Mouse (Mus musculus): ENCODE measurements around the gene Zdhhc15. TPM values are rescaled to one million over a fixed set of nuclear protein-coding genes. Genes with fewer than 3 reads are reported as not detected.
A peak's percentile ranks its signal among the peaks of the same experiment; 100 is the strongest.

Gene Zdhhc15
- polyA plus RNA-seq, 1 experiment from 2014 or later = 0.21 TPM

DNA sequence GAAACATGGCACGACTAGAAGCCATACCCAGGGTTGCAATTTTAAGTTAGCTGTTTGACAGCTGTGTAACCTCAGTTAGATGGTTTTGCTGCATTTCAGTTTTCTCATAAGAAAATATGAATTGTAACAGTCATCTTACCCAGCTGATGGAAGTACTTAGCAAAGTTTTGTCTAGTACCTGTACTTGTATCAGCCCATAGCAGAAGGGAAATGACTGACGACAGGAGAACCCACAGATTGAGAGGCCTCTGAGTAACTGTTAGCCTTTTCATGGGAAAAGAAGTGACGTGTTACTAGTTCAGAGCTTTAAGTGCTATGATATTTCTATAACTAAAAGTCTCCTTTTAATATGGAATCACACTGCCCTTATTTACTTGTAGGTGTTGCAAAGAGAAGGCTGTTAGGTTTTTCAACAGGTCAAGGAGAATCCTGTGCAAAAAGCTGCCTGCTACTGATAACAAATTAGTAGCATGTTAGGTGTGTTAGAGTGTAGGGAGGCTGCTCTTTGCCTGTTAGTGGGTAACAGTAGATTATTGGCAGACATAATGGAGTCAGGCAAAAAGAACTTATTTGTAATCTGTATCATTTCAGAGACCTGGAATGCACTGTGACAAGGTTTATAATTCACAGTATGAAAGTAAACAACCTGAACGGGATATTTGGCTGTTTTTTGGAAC is 126.8 kb downstream of the Zdhhc15 start:
- in situ Hi-C loops (cut with MboI; ENCODE audit: low pct_unique_long_range_greater_than_20kb) = no loop called here
- CTCF ChIA-PET = no interaction called here
- ATAC-seq (no peak), DNase-seq (ENCODE audit: low read depth, low spot score) (no peak)
- peaks cover 86% of the 10 kb centered on the region for H3K27me3 ChIP-seq
- no peak for TF ChIP-seq CTCF (IDR thresholded peaks at IDR 0.05)
- POLR2A ChIA-PET = no interaction called here

DNA sequence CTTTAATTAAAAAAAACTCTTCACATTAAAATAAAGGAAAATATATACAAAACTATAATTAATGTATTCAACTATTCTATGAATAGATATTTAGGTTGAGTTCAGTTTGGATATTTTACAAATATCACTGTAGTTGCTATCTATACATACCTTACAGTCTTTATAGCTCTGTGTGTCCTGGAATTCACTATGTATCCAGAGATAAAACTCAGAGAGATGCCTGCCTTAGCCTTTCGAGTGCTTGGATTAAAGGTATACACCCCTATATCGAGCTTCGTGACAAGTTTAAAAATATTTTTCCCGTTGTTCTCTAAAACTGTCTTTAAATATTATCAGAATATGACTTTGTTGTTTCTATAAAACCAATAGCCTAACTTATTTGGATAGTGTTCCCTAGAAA is 128.2 kb downstream of the Zdhhc15 start:
- ChIA-PET CTCF (no interaction called here), POLR2A (no interaction called here)
- H3K27me3 ChIP-seq = peaks cover 82% of the 10 kb centered on the region
- TF ChIP-seq CTCF (IDR thresholded peaks at IDR 0.05) = no peak
- ATAC-seq (no peak), DNase-seq (ENCODE audit: low read depth, low spot score) (no peak)
- in situ Hi-C loops (cut with MboI; ENCODE audit: low pct_unique_long_range_greater_than_20kb) = no loop called here

DNA sequence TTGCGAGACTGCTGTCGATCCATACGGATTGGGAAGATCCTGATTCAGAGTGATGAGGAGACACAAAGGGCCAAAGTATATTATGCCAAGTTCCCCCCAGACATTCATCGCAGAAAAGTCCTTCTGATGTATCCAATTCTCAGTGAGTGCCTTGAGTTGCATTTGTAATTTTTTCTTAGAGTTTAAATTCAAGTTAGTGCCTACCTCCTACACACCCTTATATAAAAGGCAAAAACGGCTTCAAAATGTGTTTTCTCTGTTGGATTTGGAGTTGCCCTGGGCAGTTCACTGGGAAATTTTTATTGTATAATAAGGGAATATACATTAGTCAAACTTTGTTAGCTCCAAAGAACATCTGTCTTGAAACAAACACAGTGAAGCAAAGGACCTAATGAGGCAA is 169.1 kb downstream of the Zdhhc15 start:
- ATAC-seq (no peak), DNase-seq (ENCODE audit: low read depth, low spot score) (no peak)
- in situ Hi-C loops (cut with MboI; ENCODE audit: low pct_unique_long_range_greater_than_20kb) = no loop called here
- POLR2A ChIA-PET = no interaction called here
- CTCF ChIA-PET = no interaction called here
- TF ChIP-seq CTCF (IDR thresholded peaks at IDR 0.05) = no peak
- H3K27me3 ChIP-seq = peaks cover 22% of the 10 kb centered on the region

DNA sequence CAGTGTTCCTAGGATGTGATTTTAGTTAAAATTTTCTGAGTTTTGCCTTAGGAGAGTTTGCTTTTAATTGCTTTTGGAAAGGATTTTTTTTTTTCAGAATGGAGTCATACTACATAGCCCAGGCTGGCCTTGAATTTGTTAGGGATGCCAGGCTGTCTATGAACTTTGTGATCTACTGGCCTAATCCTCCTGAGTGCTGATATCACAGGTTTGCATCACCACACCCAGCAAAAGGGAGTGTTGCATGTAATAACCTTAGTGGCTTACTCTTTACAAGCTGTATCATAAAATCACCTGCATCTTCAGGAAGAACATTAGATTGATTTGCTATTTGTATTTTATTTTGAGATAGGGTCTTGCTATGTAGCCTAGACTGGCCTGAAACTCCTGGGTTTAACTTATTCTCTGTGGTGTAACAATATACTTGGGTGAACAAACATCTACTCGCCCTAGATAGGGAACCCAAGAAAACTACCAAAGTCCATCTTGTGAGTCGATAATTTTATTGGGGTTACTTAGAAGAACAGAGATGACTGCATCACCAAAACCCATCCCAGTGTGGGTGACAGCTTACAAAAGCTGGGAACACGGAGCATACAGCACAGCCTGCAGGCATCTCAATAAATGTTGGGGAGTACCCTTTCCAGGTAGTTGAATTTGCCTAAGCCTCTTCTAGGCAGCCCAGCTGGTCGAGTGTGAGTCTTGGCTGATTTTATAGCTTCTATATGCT is 181.1 kb downstream of the Zdhhc15 start:
- in situ Hi-C loops (cut with MboI; ENCODE audit: low pct_unique_long_range_greater_than_20kb) = loop anchor here (5.0 to 10.0 kb wide), 2 partner anchors 47 to 85 kb away; no protein-coding TSS in a partner anchor
- no peak for ATAC-seq
- ChIA-PET POLR2A (no interaction called here), CTCF (interaction anchor here (1.0 kb wide), 1 partner anchor 96 kb away, joined by 3 read pairs; no protein-coding TSS in a partner anchor)
- peaks cover 39% of the 10 kb centered on the region for H3K27me3 ChIP-seq
- no peak for DNase-seq (ENCODE audit: low read depth, low spot score)
- TF ChIP-seq CTCF (IDR thresholded peaks at IDR 0.05) = no peak

DNA sequence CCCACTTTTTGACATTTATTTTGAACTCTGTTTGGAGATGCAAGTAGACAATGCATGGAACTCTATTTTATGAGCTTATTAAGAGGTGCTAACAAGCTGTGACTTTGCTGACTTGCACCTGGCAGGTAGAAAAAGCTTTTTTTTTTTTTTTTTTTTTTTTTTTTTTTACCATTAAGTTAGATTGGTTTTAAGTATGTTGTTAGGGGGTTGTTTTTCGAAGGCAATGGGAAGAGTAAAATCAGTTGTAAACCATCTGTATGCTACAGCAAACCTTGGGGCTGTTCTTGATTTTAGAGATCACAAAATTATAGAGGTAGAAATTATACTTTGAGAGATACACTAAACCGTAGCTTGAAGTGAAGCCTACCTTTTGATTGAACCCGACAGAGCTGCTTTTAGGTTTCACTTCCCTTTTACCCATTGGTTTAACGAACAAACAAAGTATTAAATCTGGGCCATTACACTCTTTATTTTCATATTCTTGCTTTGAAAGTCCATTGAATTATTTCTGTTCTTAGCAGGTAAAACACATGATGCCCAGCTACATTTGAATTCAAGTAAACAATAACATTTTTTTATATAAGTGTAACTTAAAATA is 181.9 kb downstream of the Zdhhc15 start:
- ChIA-PET POLR2A (no interaction called here), CTCF (interaction anchor here (1.0 kb wide), 1 partner anchor 95 kb away, joined by 3 read pairs; no protein-coding TSS in a partner anchor)
- DNase-seq (ENCODE audit: low read depth, low spot score) (no peak), ATAC-seq (no peak)
- no peak for TF ChIP-seq CTCF (IDR thresholded peaks at IDR 0.05)
- H3K27me3 ChIP-seq = peaks cover 34% of the 10 kb centered on the region
- in situ Hi-C loops (cut with MboI; ENCODE audit: low pct_unique_long_range_greater_than_20kb) = loop anchor here (10.0 kb wide), 1 partner anchor 84 kb away; no protein-coding TSS in a partner anchor

DNA sequence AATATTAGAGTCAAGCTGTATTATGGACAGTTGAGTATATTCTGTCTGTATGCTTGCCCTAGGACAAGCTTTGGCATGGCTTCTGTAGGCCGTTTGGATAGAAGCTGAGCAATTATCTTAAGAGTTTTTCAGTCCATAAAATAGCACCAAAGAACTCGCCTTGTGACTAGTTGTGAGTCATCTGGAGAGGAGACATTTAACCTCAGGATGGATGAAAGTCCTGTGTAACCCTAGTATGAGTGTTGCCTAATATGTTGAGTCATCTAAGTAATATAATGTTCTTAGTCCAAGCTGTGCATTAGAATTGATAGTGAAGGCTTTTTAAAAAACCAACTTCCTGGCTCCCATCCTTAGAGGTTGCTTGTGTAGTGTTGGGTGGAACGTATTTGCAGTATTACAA is 182.8 kb downstream of the Zdhhc15 start:
- no peak for TF ChIP-seq CTCF (IDR thresholded peaks at IDR 0.05)
- peak; percentile 19 for DNase-seq (ENCODE audit: low read depth, low spot score)
- in situ Hi-C loops (cut with MboI; ENCODE audit: low pct_unique_long_range_greater_than_20kb) = loop anchor here (10.0 kb wide), 1 partner anchor 83 kb away; no protein-coding TSS in a partner anchor
- ATAC-seq = peak; percentile 49
- peaks cover 42% of the 10 kb centered on the region for H3K27me3 ChIP-seq
- CTCF ChIA-PET = no interaction called here
- POLR2A ChIA-PET = no interaction called here

Other genes starting within 250 kb of the Zdhhc15 start
- 21.5 TPM for gene Uprt, start 188.2 kb downstream of the Zdhhc15 start, polyA plus RNA-seq (2021)
- not detected for gene Magee2, start 186.2 kb upstream of the Zdhhc15 start, polyA plus RNA-seq (2021)

Data from Patski (cell line).